Mouse (Mus musculus) layer of hippocampus, postnatal 10 days (tissue): ENCODE measurements around the gene Ptcra. TPM values are rescaled to one million over a fixed set of nuclear protein-coding genes. Genes with fewer than 3 reads are reported as not detected.

Source experiments
- DNase-seq, 2 experiments: peaks; one replicate each; pipeline ENCODE4 v3.0.0; 2021; ENCODE audit warnings: low spot score in 2 of 2
- total RNA-seq, 2 experiments: library from RNA; stranded (reverse); gene quantifications; 2 replicates each; pipeline ENCODE4 v1.2.3; 2021

Ptcra gene
- total RNA-seq, 2 experiments from 2014 or later, result not detected

- DNase-seq, result no peak
Measured at GRCm38 (mm10) chr17:46725731-46726645, 37.5 kb downstream of the Ptcra start.

GRCm38 (mm10) chr17:46725273-46725672 lies 38.2 kb downstream of the Ptcra start:
- peak in 1 of 2 experiments; percentile 43 for DNase-seq

- no peak for DNase-seq
Measured at GRCm38 (mm10) chr17:46724477-46725084, 38.9 kb downstream of the Ptcra start.

GRCm38 (mm10) chr17:46721077-46721476 lies 42.4 kb downstream of the Ptcra start:
- DNase-seq, result no peak

GRCm38 (mm10) chr17:46714756-46715481 lies 48.6 kb downstream of the Ptcra start:
- no peak for DNase-seq

- no peak for DNase-seq
Measured at GRCm38 (mm10) chr17:46713849-46714248, 49.7 kb downstream of the Ptcra start.

GRCm38 (mm10) chr17:46712442-46712841 lies 51.1 kb downstream of the Ptcra start:
- DNase-seq, result no peak

- DNase-seq, result peak; percentile 48 to 60
Measured at GRCm38 (mm10) chr17:46711612-46712271, 51.8 kb downstream of the Ptcra start.

GRCm38 (mm10) chr17:46710959-46711597 lies 52.4 kb downstream of the Ptcra start, which contains the start of gene Pex6:
TSS of gene Pex6 (plus strand) at chr17:46711463.
- peak; percentile 90 to 93 for DNase-seq

GRCm38 (mm10) chr17:46706375-46707089 lies 57.0 kb downstream of the Ptcra start:
- DNase-seq, result no peak

Other genes starting within 250 kb of the Ptcra start
- gene Cul9, start 217.3 kb downstream of the Ptcra start, total RNA-seq, result 10 to 100 TPM; 42.1 to 52.6 TPM
- gene Srf, start 207.5 kb downstream of the Ptcra start, total RNA-seq, result 10 to 100 TPM; 46.4 to 53.9 TPM
- 10 to 100 TPM; 16.4 to 18.9 TPM for gene Ptk7, start 134.2 kb downstream of the Ptcra start, total RNA-seq
- gene Klc4, start 117.7 kb downstream of the Ptcra start, total RNA-seq, result 10 to 100 TPM; 13.4 to 14.0 TPM
- gene Mrpl2, start 117.5 kb downstream of the Ptcra start, total RNA-seq, result 10 to 100 TPM; 52.4 to 54.0 TPM
- 10 to 100 TPM; 33.6 to 35.0 TPM for gene Cul7, start 113.4 kb downstream of the Ptcra start, total RNA-seq
- gene Rrp36, start 89.4 kb downstream of the Ptcra start, total RNA-seq, result 10 to 100 TPM; 18.0 to 20.7 TPM
- 100 to 1,000 TPM; 118 TPM for gene Mea1, start 84.9 kb downstream of the Ptcra start, total RNA-seq
- gene Klhdc3, start 82.8 kb downstream of the Ptcra start, total RNA-seq, result 100 to 1,000 TPM; 153 to 160 TPM
- gene Ppp2r5d, start 58.6 kb downstream of the Ptcra start, total RNA-seq, result 10 to 100 TPM; 91.8 to 94.1 TPM
- 10 to 100 TPM; 28.4 to 33.9 TPM for gene Pex6, start 52.2 kb downstream of the Ptcra start, total RNA-seq
- gene Gnmt, start 34.5 kb downstream of the Ptcra start, total RNA-seq, result under 1 TPM; 0.33 to 0.59 TPM
- 10 to 100 TPM; 48.2 to 56.3 TPM for gene Cnpy3, start 11.5 kb downstream of the Ptcra start, total RNA-seq
- gene 2310039H08Rik, start 8.9 kb upstream of the Ptcra start, total RNA-seq, result 10 to 100 TPM; 15.0 to 17.1 TPM
- gene Rpl7l1, start 19.0 kb upstream of the Ptcra start, total RNA-seq, result 10 to 100 TPM; 54.3 to 57.4 TPM
- gene Bicral, start 94.8 kb upstream of the Ptcra start, total RNA-seq, result 10 to 100 TPM; 29.7 to 32.8 TPM
- 10 to 100 TPM; 39.0 to 47.5 TPM for gene Tbcc, start 127.0 kb upstream of the Ptcra start, total RNA-seq
- under 1 TPM in 1 of 2 experiments, not detected in 1; 0.14 TPM for gene Prph2, start 146.7 kb upstream of the Ptcra start, total RNA-seq
- gene Ubr2, start 246.8 kb upstream of the Ptcra start, total RNA-seq, result 10 to 100 TPM; 49.8 to 52.2 TPM